Mouse (Mus musculus) liver, adult 2 months (tissue): ENCODE data around the gene Zcchc3. TPM values are rescaled to one million over a fixed set of nuclear protein-coding genes. Genes with fewer than 3 reads are reported as not detected.

ENCODE experiments used
- DNase-seq: peaks from one replicate; pipeline ENCODE4 v3.0.0-alpha.2; 2011; ENCODE audit warnings: low read depth, low spot score; ENCODE audit errors: extremely low read depth
- H3K27ac ChIP-seq: fragments of 200-500 bp; replicated peaks from 2 replicates; pipeline ENCODE4 v1.5.1; 2012; ENCODE audit warnings: low read depth, mild to moderate bottlenecking, control low read depth, inconsistent platforms, low read length; ENCODE audit not compliant: insufficient read depth
- H3K27me3 ChIP-seq: fragments of 200-500 bp; 2 replicates; pipeline ENCODE4 v1.6.1; 2012; ENCODE audit warnings: mild to moderate bottlenecking, moderate library complexity, low read length, inconsistent platforms; ENCODE audit not compliant: control insufficient read depth, insufficient read depth
- H3K36me3 ChIP-seq: fragments of 200-500 bp; 2 replicates; pipeline ENCODE4 v1.6.1; 2012; ENCODE audit warnings: low read length, inconsistent platforms; ENCODE audit not compliant: control insufficient read depth, insufficient read depth
- H3K4me1 ChIP-seq: fragments of 200-500 bp; 2 replicates; pipeline ENCODE4 v1.6.1; 2011; ENCODE audit warnings: low read length; ENCODE audit not compliant: control insufficient read depth, insufficient read depth
- H3K4me3 ChIP-seq: fragments of 200-500 bp; 2 replicates; pipeline ENCODE4 v1.5.1; 2011; ENCODE audit warnings: low read depth, mild to moderate bottlenecking, control low read depth, low read length, moderate library complexity; ENCODE audit not compliant: insufficient read depth
- H3K79me2 ChIP-seq: fragments of 200-500 bp; 2 replicates; pipeline ENCODE4 v1.6.1; 2012; ENCODE audit warnings: inconsistent platforms, mild to moderate bottlenecking, low read length, moderate library complexity; ENCODE audit not compliant: control insufficient read depth, insufficient read depth
- H3K9ac ChIP-seq: fragments of 200-500 bp; 2 replicates; pipeline ENCODE4 v1.6.1; 2012; ENCODE audit warnings: low read depth, mild to moderate bottlenecking, control low read depth, inconsistent platforms, low read length
- CTCF ChIP-seq: fragments of 200-500 bp; IDR thresholded peaks from 2 replicates; pipeline ENCODE4 v1.5.1; 2011; ENCODE audit warnings: low read depth, low read length, control low read depth
- POLR2A ChIP-seq: fragments of 200-500 bp; IDR thresholded peaks from 2 replicates; pipeline ENCODE4 v1.6.1; 2011; ENCODE audit warnings: low read length, control low read depth; ENCODE audit not compliant: insufficient read depth; ENCODE audit errors: extremely low read depth
- WGBS: fragments of 180-500 bp; shearing (Covaris S2); methylation state at CpG from one replicate; pipeline ENCODE4 v1.1.7; 2018; 5-methylcytosine and 5-hydroxymethylcytosine counted together
- polyA plus RNA-seq: library from polyadenylated mRNA; depleted of rRNA; stranded (reverse); fragments of >200 nt; gene quantifications from 2 replicates; pipeline ENCODE4 v1.2.3, GENCODE M21; 2012
- total RNA-seq: library from RNA; depleted of rRNA; stranded (reverse); fragments of >200 nt; gene quantifications from 2 replicates; pipeline ENCODE4 v1.2.3, GENCODE M21; 2014

Gene Zcchc3
- total and polyA plus RNA-seq, 2 experiments, result 0.37 to 0.40 TPM

DNA sequence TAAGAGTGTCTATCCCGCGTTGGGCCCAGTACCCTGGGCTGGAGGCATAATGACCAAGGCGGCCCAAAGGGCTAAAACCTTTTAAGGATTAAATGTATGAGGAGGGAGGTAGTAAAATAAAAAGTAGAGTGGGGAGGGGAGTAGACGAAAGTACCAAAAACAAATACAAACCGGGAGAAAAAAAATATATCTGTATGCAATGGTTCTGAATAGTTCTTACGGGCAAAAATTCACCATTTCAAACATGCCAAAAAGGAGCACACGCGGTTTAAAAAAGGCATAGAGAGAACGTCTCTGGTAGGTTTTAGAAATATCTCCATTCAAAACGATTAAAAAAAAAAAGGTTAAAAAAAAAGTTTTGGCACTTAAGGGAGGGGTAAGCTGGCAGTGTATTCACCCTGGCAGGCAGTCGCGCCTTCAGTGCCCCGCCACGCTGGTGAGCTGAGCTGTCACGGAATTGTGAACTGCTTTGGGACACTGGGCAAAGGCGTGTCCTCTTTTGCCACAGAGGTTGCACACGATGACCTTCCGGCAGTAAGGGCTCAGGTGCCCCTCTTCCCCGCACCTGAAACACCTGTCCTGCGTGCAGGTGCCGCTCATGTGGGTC is 1.6 kb downstream of the Zcchc3 start:
- H3K27me3 ChIP-seq, result peaks cover 4% of the 10 kb centered on the region; the same call in 1 of the 2 replicates
- H3K36me3 ChIP-seq, result no peaks in the 10 kb centered on the region
- DNase-seq, result no peak
- peak overlapping the region; percentile 80; the same call in 1 of the 2 replicates for H3K4me3 ChIP-seq
- H3K4me1 ChIP-seq, result no peaks in the 10 kb centered on the region
- 33% methylated on average over 21 of the region's 21 CpGs for WGBS
- H3K79me2 ChIP-seq, result no peaks in the 10 kb centered on the region
- TF ChIP-seq POLR2A, result no peak
- TF ChIP-seq CTCF, result no peak
- no peak overlapping the region for H3K9ac ChIP-seq
- no peak overlapping the region for H3K27ac ChIP-seq

DNA sequence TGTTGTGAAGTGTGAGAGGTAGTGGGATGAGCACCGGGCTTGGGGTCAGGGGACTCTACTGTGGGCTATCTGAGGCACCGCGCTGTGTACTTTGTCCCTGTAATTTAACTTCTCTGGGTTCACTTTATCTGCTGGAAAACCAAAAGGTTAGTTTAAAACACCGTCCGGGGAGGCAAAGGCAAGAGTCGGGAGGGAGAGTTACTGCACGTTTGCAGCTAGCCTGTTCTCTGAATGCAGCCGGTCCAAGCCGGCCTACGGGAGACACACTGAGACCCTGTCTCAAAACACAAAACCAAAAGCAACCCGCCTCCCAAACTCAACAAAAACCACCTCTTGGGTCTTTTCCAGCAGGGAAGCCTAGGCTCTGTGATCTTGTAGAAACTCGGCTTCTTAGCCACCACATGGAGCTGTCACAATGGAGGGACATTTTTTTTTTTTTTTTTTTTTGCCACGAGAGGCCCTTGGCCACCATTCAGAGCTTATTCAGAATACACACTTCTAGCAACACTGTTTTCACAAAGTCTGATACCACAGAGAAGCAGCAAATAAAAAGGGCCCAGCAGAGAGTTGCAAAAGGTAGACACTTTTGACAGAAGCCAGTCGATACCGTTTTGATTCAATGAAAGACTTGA is 2.2 kb downstream of the Zcchc3 start:
- DNase-seq, result no peak
- Histone ChIP-seq H3K9ac (no peak overlapping the region), H3K4me3 (no peak overlapping the region), H3K27ac (no peak overlapping the region), H3K36me3 (no peaks in the 10 kb centered on the region), H3K4me1 (no peaks in the 10 kb centered on the region), H3K27me3 (peaks cover 4% of the 10 kb centered on the region; the same call in 1 of the 2 replicates), H3K79me2 (no peaks in the 10 kb centered on the region)
- TF ChIP-seq CTCF (no peak), POLR2A (no peak)
- 52% methylated on average over 15 of the region's 15 CpGs for WGBS

DNA sequence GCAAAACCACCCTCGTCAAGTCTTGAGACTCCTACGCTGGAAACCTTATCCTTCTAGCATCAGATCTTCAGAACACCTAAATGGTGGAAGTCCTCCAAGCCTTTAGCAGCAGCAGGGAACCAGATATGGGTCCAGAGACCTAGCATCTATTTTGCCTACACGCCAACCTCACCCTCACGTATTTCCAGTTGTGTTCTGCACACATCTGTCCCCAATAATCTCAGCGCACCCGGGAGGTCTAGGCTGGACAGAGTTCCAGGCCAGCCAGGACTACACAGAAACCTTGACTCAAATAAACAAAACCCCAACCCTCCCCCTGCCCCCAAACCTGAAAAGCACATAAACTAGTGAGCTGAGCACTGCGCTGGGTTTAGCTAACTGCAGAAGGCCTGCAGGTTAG is 3.4 kb downstream of the Zcchc3 start:
- H3K79me2 ChIP-seq, result no peaks in the 10 kb centered on the region
- no peak overlapping the region for H3K4me3 ChIP-seq
- WGBS, result 79% methylated on average over 7 of the region's 7 CpGs
- H3K4me1 ChIP-seq, result 0 out of 2 replicates have a peak, but pooled peaks cover under 1% of the 10 kb centered on the region
- no peak for DNase-seq
- no peak overlapping the region for H3K9ac ChIP-seq
- peaks cover 4% of the 10 kb centered on the region; the same call in 1 of the 2 replicates for H3K27me3 ChIP-seq
- no peaks in the 10 kb centered on the region for H3K36me3 ChIP-seq
- no peak for TF ChIP-seq CTCF
- no peak for TF ChIP-seq POLR2A
- H3K27ac ChIP-seq, result 0 out of 2 replicates have a peak overlapping the region, but pooled peaks have one; percentile 2

DNA sequence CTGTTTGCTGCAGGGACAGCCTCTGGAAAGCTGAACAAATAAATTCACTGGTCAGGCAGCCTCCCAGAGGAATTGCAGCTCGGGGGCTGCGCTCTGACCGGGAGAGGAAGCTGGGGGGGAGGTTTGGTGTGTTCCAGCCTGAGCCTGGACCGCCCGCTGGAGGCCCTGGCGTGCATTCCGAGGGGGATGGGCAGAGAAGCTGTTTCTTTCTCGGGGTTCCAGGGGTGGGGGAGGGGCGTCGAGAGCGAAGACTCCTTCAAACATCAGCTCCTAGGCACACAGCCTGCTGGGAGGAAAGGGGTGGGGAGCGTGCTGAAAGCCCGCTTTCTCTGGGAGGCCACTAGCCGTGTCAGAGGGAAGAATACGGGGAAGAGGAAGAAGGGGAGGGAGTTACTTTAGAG is 3.9 kb downstream of the Zcchc3 start:
- Histone ChIP-seq H3K4me3 (no peak overlapping the region), H3K27me3 (peaks cover 4% of the 10 kb centered on the region; the same call in 1 of the 2 replicates), H3K4me1 (peaks cover 1% of the 10 kb centered on the region; the same call in 1 of the 2 replicates), H3K27ac (no peak overlapping the region; the same call in 1 of the 2 replicates), H3K36me3 (no peaks in the 10 kb centered on the region), H3K9ac (no peak overlapping the region), H3K79me2 (no peaks in the 10 kb centered on the region)
- 48% methylated on average over 15 of the region's 15 CpGs for WGBS
- TF ChIP-seq POLR2A (no peak), CTCF (no peak)
- peak; percentile 18 for DNase-seq

DNA sequence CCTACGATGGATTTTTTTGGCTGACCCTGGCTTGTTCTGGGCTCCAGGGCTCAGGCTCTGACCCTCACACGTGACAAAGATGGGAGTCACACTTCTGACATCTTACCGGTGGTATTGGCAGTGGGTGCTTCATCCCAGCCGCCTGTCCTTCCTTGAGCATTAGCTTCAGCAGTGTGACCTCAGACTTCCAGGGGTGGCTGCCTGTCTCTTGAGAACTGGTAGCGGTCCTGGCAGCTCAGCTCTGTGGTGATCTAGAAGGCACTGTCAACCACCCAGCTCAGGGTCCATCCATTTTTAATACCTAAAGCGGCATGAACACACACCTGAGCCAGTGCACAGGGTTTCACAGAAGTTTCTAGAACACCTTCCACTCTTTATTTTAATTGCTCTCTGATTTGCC is 5.0 kb downstream of the Zcchc3 start:
- Histone ChIP-seq H3K9ac (no peak overlapping the region), H3K4me3 (no peak overlapping the region), H3K79me2 (no peaks in the 10 kb centered on the region), H3K27me3 (peaks cover 4% of the 10 kb centered on the region; the same call in 1 of the 2 replicates), H3K36me3 (no peaks in the 10 kb centered on the region), H3K4me1 (peaks cover 3% of the 10 kb centered on the region; the same call in 1 of the 2 replicates), H3K27ac (no peak overlapping the region)
- 81% methylated on average over 6 of the region's 6 CpGs for WGBS
- TF ChIP-seq CTCF (no peak), POLR2A (no peak)
- DNase-seq, result no peak

DNA sequence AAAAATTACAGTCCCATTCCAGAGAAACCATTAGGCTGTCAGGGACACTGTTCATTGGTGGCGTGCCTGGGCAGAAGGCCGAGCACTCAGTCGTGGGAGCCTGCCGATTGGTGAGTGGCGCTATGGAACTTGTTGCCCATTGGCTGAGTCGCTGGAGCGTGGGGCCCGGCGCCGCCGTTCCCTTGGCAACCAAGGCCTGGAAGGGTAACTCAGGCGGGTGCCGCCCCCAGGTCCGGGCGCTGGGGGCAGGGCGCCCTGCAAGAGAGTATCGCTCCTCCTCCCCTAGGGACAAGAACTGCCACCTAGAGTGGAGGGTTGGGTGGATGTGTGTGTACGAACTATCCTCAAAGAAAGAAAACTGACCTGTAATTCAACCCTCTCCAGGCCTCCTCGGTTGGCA is 8.7 kb downstream of the Zcchc3 start:
- DNase-seq, result peak; percentile 71
- H3K79me2 ChIP-seq, result no peaks in the 10 kb centered on the region
- H3K27me3 ChIP-seq, result no peaks in the 10 kb centered on the region
- TF ChIP-seq POLR2A (no peak), CTCF (no peak)
- H3K4me1 ChIP-seq, result peaks cover 3% of the 10 kb centered on the region; the same call in 1 of the 2 replicates
- no peak overlapping the region for H3K27ac ChIP-seq
- under 1% methylated on average over 19 of the region's 19 CpGs for WGBS
- 0 out of 2 replicates have a peak overlapping the region, but pooled peaks have one; percentile 3 for H3K4me3 ChIP-seq
- no peaks in the 10 kb centered on the region for H3K36me3 ChIP-seq
- no peak overlapping the region for H3K9ac ChIP-seq
